Mouse (Mus musculus): ENCODE results near the gene Krtap4-6.
"Not testable (repeated sequence)": the region's sequence is repeated elsewhere in the genome, so short reads cannot be mapped to it uniquely, and the experiment has no call there.

Krtap4-6 gene

GRCm38 (mm10) chr11:99665860-99666259, at the start of gene Krtap4-6:
Krtap4-6 (minus strand) TSS chr11:99665960.
- DNase-seq (ENCODE audit: low read depth, low spot score): no peak

DNA sequence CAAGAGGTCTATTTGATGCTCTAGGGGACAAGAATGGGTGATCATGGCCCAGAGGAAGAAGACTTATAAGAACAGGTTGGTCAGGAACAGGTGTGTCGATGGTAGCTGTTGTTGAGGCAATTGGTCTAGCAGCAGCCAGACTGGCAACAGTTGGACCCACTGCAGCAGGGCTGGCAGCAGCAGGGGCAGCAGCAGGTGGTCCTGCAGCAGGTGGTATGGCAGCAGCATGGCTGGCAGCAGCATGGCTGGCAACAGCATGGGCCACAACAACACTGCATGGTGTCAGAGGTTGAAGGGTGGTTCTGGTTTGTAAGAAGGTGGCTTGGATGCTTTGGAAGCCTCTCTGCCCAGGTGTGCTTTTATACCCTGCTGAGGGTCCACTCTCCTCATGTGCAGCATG, 24.7 kb upstream of the Krtap4-6 start, which contains the start of gene Gm14190:
Gene Gm14190, minus strand, starts transcription at position 278 of the 400 bp plus-strand sequence.
- DNase-seq (ENCODE audit: low read depth, low spot score): no peak

DNA sequence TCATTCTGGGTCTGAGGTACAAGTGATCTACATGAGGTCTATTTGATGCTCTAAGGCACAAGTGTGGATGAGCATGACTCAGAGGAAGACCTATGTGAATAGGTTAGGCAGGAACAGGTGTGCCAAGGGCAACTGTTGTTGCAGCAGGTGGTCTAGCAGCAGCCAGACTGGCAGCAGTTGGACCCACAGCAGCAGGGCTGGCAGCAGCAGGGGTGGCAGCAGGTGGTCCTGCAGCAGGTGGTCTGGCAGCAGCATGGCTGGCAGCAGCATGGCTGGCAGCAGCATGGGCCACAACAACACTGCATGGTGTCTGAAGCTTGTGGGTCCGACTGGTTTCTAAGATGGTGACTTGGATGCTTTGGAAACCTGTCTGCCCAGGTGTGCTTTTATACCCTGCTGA, 19.5 kb upstream of the Krtap4-6 start:
- DNase-seq (ENCODE audit: low read depth, low spot score): not testable (repeated sequence)

- DNase-seq (ENCODE audit: low read depth, low spot score): no peak
Measured at GRCm38 (mm10) chr11:99683481-99683880, 17.7 kb upstream of the Krtap4-6 start.

GRCm38 (mm10) chr11:99662802-99663201, 3.0 kb downstream of the Krtap4-6 start:
- no peak for DNase-seq (ENCODE audit: low read depth, low spot score)

DNA sequence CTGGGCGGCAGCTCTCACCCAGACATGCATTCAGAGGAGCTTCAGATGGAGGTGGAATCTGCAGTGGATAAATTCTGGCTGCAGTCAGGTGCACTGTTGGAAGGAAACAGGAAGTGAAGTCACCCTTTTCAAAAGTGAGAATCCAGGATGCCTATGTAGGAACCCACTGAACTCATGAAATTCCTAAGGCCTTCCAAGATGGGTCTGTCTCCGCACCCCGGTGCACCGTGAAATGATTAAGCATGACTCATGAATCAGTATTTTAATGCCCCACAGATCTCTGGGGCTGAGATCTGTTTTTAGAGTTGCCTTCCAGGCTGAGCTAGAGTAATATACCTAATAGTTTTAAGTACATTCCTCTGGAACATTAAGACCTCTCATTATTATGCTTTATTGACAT, 6.5 kb downstream of the Krtap4-6 start:
- no peak for DNase-seq (ENCODE audit: low read depth, low spot score)

- DNase-seq (ENCODE audit: low read depth, low spot score): not testable (repeated sequence)
Measured at GRCm38 (mm10) chr11:99658467-99659010, 7.2 kb downstream of the Krtap4-6 start, which contains the start of gene Gm11563. Gm11563 (minus strand) TSS chr11:99658960.

DNA sequence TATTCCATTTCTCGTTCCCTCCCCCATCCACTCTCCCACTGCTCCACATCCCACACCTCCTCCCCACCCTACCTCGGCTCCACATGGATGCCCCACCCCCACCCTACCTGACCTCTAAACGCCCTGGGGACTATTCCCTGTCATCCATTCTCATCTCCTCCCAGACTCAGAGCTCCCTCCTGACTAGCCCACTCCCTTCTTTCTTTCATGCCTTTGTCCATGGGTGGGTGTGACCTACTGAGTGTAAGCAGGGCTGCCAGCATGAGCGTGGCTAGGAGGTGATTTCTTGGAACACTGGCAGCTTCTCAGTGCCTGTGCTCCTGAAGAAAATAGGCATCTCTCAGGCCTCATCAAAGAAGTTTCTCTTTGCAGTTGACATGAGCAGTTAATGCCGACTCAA, 8.7 kb downstream of the Krtap4-6 start:
- no peak for DNase-seq (ENCODE audit: low read depth, low spot score)

- DNase-seq (ENCODE audit: low read depth, low spot score): no peak
Measured at GRCm38 (mm10) chr11:99650136-99650535, 15.6 kb downstream of the Krtap4-6 start, which contains the start of gene Gm11555. Gm11555 (minus strand) TSS chr11:99650236.

DNA sequence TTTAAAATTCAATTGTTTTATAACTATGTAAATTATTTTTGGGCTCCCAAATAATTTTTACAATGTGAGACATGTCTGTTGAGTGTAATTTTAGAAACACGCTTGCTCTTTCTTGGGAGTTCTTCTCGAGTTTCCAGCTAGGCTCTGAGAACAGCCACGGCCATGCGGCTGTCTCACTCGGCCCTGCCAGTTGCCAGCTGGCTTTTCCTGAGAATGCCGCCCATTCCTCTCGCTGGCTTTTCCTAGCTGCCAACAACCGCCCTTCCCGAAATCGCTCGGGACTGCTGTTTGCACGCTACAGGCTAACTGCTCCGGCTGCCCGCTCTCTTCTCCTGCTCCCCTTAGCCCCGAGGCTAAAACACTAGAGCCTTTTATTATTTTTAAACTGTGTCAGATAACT, 19.3 kb downstream of the Krtap4-6 start:
- no peak for DNase-seq (ENCODE audit: low read depth, low spot score)

- DNase-seq (ENCODE audit: low read depth, low spot score): no peak
Measured at GRCm38 (mm10) chr11:99644351-99644750, 21.4 kb downstream of the Krtap4-6 start.

DNA sequence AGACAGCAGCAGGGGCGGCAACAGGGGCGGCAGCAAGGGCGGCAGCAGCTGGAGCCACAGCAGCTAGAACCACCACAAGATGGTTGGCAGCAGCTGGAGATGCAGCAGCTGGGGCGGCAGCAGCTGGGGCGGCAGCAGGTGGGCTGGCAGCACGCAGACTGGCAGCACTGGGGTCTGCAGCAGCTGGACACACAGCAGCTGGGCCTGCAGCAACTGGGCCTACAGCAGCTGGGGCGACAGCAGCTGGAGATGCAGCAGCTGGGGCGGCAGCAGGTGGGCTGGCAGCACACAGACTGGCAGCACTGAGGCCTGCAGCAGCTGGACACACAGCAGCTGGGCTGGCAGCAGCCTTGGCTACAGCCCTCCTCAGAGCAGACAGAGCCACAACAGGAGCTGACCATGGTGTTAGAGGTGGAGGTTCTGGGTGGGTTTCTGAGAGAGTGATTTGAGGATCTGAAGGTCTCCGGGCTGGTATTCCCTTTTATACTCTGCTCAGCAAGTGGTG, 22.1 kb downstream of the Krtap4-6 start, which contains the start of gene Krtap4-7:
Gene Krtap4-7, minus strand, starts transcription at position 455 of the 505 bp plus-strand sequence.
- not testable (repeated sequence) for DNase-seq (ENCODE audit: low read depth, low spot score)

DNA sequence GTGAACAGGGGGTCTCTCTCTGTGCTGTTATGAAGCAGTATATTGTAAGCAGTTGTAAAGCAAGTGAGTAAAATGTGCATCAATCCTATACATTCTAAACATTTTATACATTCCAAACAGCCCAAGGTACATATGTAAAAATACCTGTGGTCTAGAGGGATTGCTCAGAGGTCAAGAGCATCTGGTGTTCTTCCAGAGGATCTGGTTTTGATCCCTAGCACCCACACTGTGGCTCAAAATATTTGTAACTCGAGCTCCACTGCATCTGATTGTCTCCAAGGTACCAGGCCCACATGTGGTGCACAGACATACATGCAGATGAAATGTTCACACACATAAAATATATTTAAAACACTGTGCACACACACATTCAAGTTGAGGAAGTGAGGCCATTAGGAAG, 24.8 kb downstream of the Krtap4-6 start:
- no peak for DNase-seq (ENCODE audit: low read depth, low spot score)

GRCm38 (mm10) chr11:99637086-99637485, 28.7 kb downstream of the Krtap4-6 start:
- DNase-seq (ENCODE audit: low read depth, low spot score): no peak

- no peak for DNase-seq (ENCODE audit: low read depth, low spot score)
Measured at GRCm38 (mm10) chr11:99634653-99635134, 31.1 kb downstream of the Krtap4-6 start, which contains the start of gene Krtap4-2. Krtap4-2 (minus strand) TSS chr11:99635084.

DNA sequence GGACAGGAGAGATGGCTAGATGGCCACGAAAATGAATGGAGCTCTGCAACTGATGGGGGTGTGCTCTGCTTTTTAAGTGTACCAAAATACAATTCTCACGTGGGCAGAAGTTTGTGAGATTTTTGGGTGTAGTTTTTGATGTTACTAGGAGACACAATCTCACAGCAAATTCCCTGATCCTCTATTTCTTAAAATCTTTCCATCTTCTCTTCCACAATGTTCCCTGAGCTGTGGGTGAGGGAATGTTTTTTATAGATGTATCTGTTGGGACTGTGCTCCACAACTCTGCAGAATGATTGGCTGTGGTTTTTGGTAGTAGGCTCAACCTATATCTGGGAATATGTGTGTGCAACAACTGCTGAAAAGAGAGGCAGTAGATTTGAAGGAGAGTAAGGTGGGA, 32.5 kb downstream of the Krtap4-6 start:
- DNase-seq (ENCODE audit: low read depth, low spot score): no peak

DNA sequence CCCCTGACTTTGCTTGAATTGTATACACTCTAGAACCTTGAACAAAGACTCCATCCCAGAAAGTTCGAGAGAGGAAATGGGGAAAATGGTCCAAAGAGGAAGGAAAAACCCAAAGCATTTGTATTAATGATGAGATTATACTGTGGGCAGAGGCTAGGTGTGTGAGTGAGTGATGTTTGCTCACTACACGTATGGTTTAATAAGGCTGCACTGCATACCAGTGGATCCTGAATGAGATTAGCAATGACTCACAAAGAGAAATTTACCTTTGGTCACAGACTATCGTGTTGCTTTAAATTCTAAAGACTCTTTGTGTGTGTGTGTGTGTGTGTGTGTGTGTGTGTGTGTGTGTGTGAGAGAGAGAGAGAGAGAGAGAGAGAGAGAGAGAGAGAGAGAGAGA, 34.9 kb downstream of the Krtap4-6 start:
- DNase-seq (ENCODE audit: low read depth, low spot score): no peak

DNA sequence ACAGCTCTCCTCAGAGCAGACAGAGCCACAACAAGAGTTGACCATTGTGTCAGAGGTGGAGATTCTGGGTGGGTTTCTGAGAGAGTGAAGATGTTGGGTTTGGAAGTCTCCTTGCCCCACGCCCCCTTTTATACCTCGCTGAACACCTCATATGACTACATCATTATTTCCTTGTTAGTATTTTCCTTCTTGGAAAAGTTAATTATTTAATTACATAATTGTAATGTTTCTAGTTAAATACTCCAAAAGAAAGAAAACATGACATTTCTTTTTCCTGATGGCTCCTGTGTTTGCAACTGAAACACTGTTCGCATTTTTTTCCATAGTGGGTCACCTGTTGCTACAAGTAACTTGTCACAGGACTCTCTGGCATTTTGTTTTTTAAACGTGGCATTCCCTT, 37.6 kb downstream of the Krtap4-6 start, which contains the start of gene Krtap4-1:
Gene Krtap4-1, minus strand, starts transcription at position 101 of the 400 bp plus-strand sequence.
- DNase-seq (ENCODE audit: low read depth, low spot score): no peak

DNA sequence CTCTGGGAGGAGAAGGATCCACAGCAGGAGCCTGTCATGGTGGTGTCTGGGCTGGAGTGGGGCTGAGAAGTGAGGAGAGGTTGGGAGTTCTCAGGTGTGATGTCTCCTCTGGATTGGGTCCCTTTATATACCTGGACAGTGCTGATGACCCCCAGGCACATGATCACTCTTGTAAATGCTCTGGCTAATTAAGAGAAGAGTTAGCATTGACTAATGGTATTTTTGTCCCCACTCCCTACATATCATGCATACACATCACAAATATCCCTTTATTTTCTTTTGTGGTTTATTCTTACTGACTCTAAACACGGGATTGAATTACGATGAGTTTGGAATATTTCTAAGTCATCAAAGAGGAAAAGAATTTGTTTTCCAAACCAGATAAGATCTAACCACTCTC, 45.4 kb downstream of the Krtap4-6 start, which contains the start of gene Gm11562:
Gene Gm11562, minus strand, starts transcription at position 101 of the 400 bp plus-strand sequence.
- no peak for DNase-seq (ENCODE audit: low read depth, low spot score)

All from CD4-positive helper T cell, adult 2 months (primary cell).